Mouse (Mus musculus) cortical plate, adult 2 months (tissue): ENCODE results near the gene Med27.

Source experiments
- CTCF ChIP-seq: fragments of 200-500 bp; IDR thresholded peaks from 2 replicates; pipeline ENCODE4 v1.5.1; 2011; ENCODE audit warnings: mild to moderate bottlenecking, control low read depth, low read length; ENCODE audit not compliant: insufficient read depth; ENCODE audit errors: extremely low read depth
- POLR2A ChIP-seq: fragments of 200-500 bp; IDR thresholded peaks from 2 replicates; pipeline ENCODE4 v1.6.1; 2011; ENCODE audit warnings: mild to moderate bottlenecking, low read length, control low read depth; ENCODE audit not compliant: insufficient read depth; ENCODE audit errors: extremely low read depth

- TF ChIP-seq CTCF, result no peak
- no peak for TF ChIP-seq POLR2A
These were observed 14.3 kb downstream of the Med27 start for GRCm38 (mm10) chr2:29360956-29361355.
